Mouse (Mus musculus) layer of hippocampus, adult 9-10 months (tissue): ENCODE data around the gene Anapc16.

ENCODE experiments used
- DNase-seq: peaks from one replicate; pipeline ENCODE4 v3.0.0; 2022; ENCODE audit warnings: low spot score

Gene Anapc16

GRCm38 (mm10) chr10:60002673-60003212 lies at the start of gene Anapc16, which contains the start of gene Ascc1:
Gene Anapc16 (minus strand): TSS chr10:60003135.
Gene Ascc1 (plus strand): TSS chr10:60002805.
- peak; percentile 87 for DNase-seq

- DNase-seq: no peak
These were observed 47.6 kb upstream of the Anapc16 start for GRCm38 (mm10) chr10:60050581-60050980.

GRCm38 (mm10) chr10:60046696-60047095 lies 43.8 kb upstream of the Anapc16 start:
- DNase-seq: no peak

- no peak for DNase-seq
These were observed 39.5 kb upstream of the Anapc16 start for GRCm38 (mm10) chr10:60042350-60042922.

GRCm38 (mm10) chr10:60035744-60036143 lies 32.8 kb upstream of the Anapc16 start:
- no peak for DNase-seq

- DNase-seq: no peak
These were observed 31.7 kb upstream of the Anapc16 start for GRCm38 (mm10) chr10:60034621-60035020.

GRCm38 (mm10) chr10:60033064-60033463 lies 30.1 kb upstream of the Anapc16 start:
- no peak for DNase-seq

- DNase-seq: no peak
These were observed 29.7 kb upstream of the Anapc16 start for GRCm38 (mm10) chr10:60032622-60033021.

GRCm38 (mm10) chr10:60031985-60032384 lies 29.1 kb upstream of the Anapc16 start:
- DNase-seq: no peak

- DNase-seq: no peak
These were observed 28.6 kb upstream of the Anapc16 start for GRCm38 (mm10) chr10:60031562-60031961.

- DNase-seq: no peak
These were observed 26.5 kb upstream of the Anapc16 start for GRCm38 (mm10) chr10:60029387-60029786.

- DNase-seq: no peak
These were observed 26.0 kb upstream of the Anapc16 start for GRCm38 (mm10) chr10:60028979-60029378.

GRCm38 (mm10) chr10:60028181-60028580 lies 25.2 kb upstream of the Anapc16 start:
- DNase-seq: no peak

- no peak for DNase-seq
These were observed 24.7 kb upstream of the Anapc16 start for GRCm38 (mm10) chr10:60027619-60028084.

GRCm38 (mm10) chr10:60026759-60027395 lies 23.9 kb upstream of the Anapc16 start:
- no peak for DNase-seq

- no peak for DNase-seq
These were observed 20.8 kb upstream of the Anapc16 start for GRCm38 (mm10) chr10:60023751-60024150.

GRCm38 (mm10) chr10:60019299-60019698 lies 16.4 kb upstream of the Anapc16 start:
- no peak for DNase-seq

GRCm38 (mm10) chr10:60016223-60016622 lies 13.3 kb upstream of the Anapc16 start:
- no peak for DNase-seq

GRCm38 (mm10) chr10:60009115-60009514 lies 6.2 kb upstream of the Anapc16 start:
- no peak for DNase-seq

GRCm38 (mm10) chr10:60005264-60005663 lies 2.3 kb upstream of the Anapc16 start:
- DNase-seq: no peak

- no peak for DNase-seq
These were observed 912 bp upstream of the Anapc16 start for GRCm38 (mm10) chr10:60003847-60004246.

GRCm38 (mm10) chr10:60003213-60003752 lies 348 bp upstream of the Anapc16 start:
- no peak for DNase-seq

GRCm38 (mm10) chr10:60002203-60002602 lies 732 bp downstream of the Anapc16 start:
- no peak for DNase-seq
